Mouse (Mus musculus): ENCODE results near the gene Cfl1.

GRCm38 (mm10) chr19:5483386-5484359 lies 6.6 kb upstream of the Cfl1 start:
- no peak for TF ChIP-seq CTCF (IDR thresholded peaks at IDR 0.05)
- TF ChIP-seq EP300 (IDR thresholded peaks at IDR 0.05): no peak

Measured in lung, postnatal 0 days (tissue).